Mouse (Mus musculus) kidney, adult 2 months (tissue): ENCODE results near the gene Pard6b.
A peak's percentile ranks its signal among the peaks of the same experiment; 100 is the strongest.

Source experiments
- CTCF ChIP-seq: fragments of 200-500 bp; conservative IDR thresholded peaks from 2 replicates; pipeline ENCODE4 v1.5.1; 2011; ENCODE audit warnings: low read depth, mild to moderate bottlenecking, control low read depth, low read length, moderate library complexity, mixed read lengths; ENCODE audit not compliant: insufficient read depth, insufficient read length
- POLR2A ChIP-seq: fragments of 200-500 bp; IDR thresholded peaks from one replicate; pipeline ENCODE4 v1.6.1; 2011; ENCODE audit warnings: low read depth, low read length, control low read depth

GRCm38 (mm10) chr2:168080431-168081246, at the start of gene Pard6b:
- no peak for TF ChIP-seq CTCF
- TF ChIP-seq POLR2A = peak; percentile 76
